Mouse (Mus musculus) intestine, embryonic 15.5 days (tissue): ENCODE results near the gene Sycp2l. TPM values are rescaled to one million over a fixed set of nuclear protein-coding genes. Genes with fewer than 3 reads are reported as not detected.

Experiments
- ATAC-seq: fragments of 200-750 bp; cut with Nextera tagmentation; 2 replicates; pipeline ENCODE4 v1.8.0; 2017; ENCODE audit warnings: moderate TSS enrichment, moderate library complexity
- H3K27ac ChIP-seq: fragments of 300-500 bp; sonication (generic); 2 replicates; pipeline ENCODE4 v1.5.1; 2015; ENCODE audit warnings: mild to moderate bottlenecking, inconsistent platforms
- H3K27me3 ChIP-seq: fragments of 300-500 bp; sonication (generic); replicated peaks from 2 replicates; pipeline ENCODE4 v1.6.1; 2015; ENCODE audit warnings: inconsistent platforms
- H3K36me3 ChIP-seq: fragments of 300-500 bp; sonication (generic); 2 replicates; pipeline ENCODE4 v1.6.1; 2015; ENCODE audit warnings: inconsistent platforms
- H3K4me1 ChIP-seq: fragments of 300-500 bp; sonication (generic); replicated peaks from 2 replicates; pipeline ENCODE4 v1.6.1; 2015; ENCODE audit warnings: inconsistent platforms
- H3K4me2 ChIP-seq: fragments of 300-500 bp; sonication (generic); replicated peaks from 2 replicates; pipeline ENCODE4 v1.6.1; 2015; ENCODE audit warnings: mild to moderate bottlenecking, inconsistent platforms
- H3K4me3 ChIP-seq: fragments of 300-500 bp; sonication (generic); replicated peaks from 2 replicates; pipeline ENCODE4 v1.5.1; 2015; ENCODE audit warnings: inconsistent platforms
- H3K9ac ChIP-seq: fragments of 300-500 bp; sonication (generic); 2 replicates; pipeline ENCODE4 v1.6.1; 2015; ENCODE audit warnings: inconsistent platforms
- H3K9me3 ChIP-seq: fragments of 300-500 bp; sonication (generic); 2 replicates; pipeline ENCODE4 v1.6.1; 2016; ENCODE audit warnings: inconsistent platforms
- WGBS: fragments of 180-500 bp; shearing (Covaris S2); methylation state at CpG from one replicate; pipeline ENCODE4 v1.1.7; 2015; 5-methylcytosine and 5-hydroxymethylcytosine counted together
- polyA plus RNA-seq: library from polyadenylated mRNA; unstranded; fragments of >200 nt; fragmentation: Nextera tagmentation; extraction: Ambion mirVana; gene quantifications from 2 replicates; pipeline ENCODE4 v1.2.1, GENCODE M21; 2015

Gene Sycp2l
- 0.13 and 0.23 TPM in 2 replicates for polyA plus RNA-seq

- no peaks in the 10 kb centered on the region for H3K9me3 ChIP-seq
- H3K4me2 ChIP-seq, result peak within 1 kb of the TSS; percentile 57
- H3K4me3 ChIP-seq, result peak within 1 kb of the TSS; percentile 28
- ATAC-seq, result peak; percentile 78
- no peaks in the 10 kb centered on the region for H3K4me1 ChIP-seq
- H3K27ac ChIP-seq, result no peak within 1 kb of the TSS
- H3K27me3 ChIP-seq, result 0 out of 2 replicates have a peak, but pooled peaks cover 4% of the 10 kb centered on the region
- WGBS, result 27% methylated on average over 14 of the region's 14 CpGs
- H3K9ac ChIP-seq, result no peak within 1 kb of the TSS
- no peaks in the 10 kb centered on the region for H3K36me3 ChIP-seq
Measured at GRCm38 (mm10) chr13:41113940-41114339, at the start of gene Sycp2l. TSS of gene Sycp2l (plus strand) at chr13:41114307.

GRCm38 (mm10) chr13:41067618-41068017 lies 46.5 kb upstream of the Sycp2l start:
- no peaks in the 10 kb centered on the region for H3K36me3 ChIP-seq
- over 99% methylated on average over 4 of the region's 4 CpGs for WGBS
- no peaks in the 10 kb centered on the region for H3K4me1 ChIP-seq
- H3K4me2 ChIP-seq, result no peak overlapping the region
- no peaks in the 10 kb centered on the region for H3K27me3 ChIP-seq
- no peak overlapping the region for H3K9ac ChIP-seq
- no peak for ATAC-seq
- H3K4me3 ChIP-seq, result no peak overlapping the region
- no peaks in the 10 kb centered on the region for H3K9me3 ChIP-seq
- H3K27ac ChIP-seq, result no peak overlapping the region

DNA sequence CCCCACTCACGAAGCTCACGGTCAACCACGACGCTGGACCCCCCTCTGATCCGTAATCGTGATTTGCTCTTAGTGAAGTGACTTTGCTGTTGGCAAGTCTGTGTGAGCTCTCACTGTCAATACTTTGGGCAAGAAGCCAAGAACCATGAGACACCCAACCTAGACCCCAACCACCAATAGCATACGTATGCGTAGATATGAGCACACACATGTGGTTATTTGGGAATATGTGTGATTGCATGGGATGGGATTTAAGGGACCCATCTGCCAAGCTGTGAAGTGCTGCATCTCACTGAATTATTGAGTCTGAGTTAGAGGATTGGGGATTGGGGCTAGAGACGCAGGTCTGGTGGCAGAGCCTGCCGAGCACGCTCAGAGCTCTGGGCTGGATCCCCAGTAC lies 42.5 kb upstream of the Sycp2l start:
- H3K9ac ChIP-seq, result no peak overlapping the region
- no peak overlapping the region for H3K4me3 ChIP-seq
- WGBS, result 87% methylated on average over 11 of the region's 11 CpGs
- H3K27ac ChIP-seq, result no peak overlapping the region
- H3K4me2 ChIP-seq, result no peak overlapping the region
- H3K4me1 ChIP-seq, result no peaks in the 10 kb centered on the region
- no peaks in the 10 kb centered on the region for H3K36me3 ChIP-seq
- no peaks in the 10 kb centered on the region for H3K27me3 ChIP-seq
- no peak for ATAC-seq
- no peaks in the 10 kb centered on the region for H3K9me3 ChIP-seq

GRCm38 (mm10) chr13:41073819-41074218 lies 40.3 kb upstream of the Sycp2l start:
- H3K9ac ChIP-seq, result no peak overlapping the region
- no peaks in the 10 kb centered on the region for H3K9me3 ChIP-seq
- no peak overlapping the region for H3K27ac ChIP-seq
- 80% methylated on average over 5 of the region's 5 CpGs for WGBS
- no peaks in the 10 kb centered on the region for H3K4me1 ChIP-seq
- ATAC-seq, result no peak
- no peak overlapping the region for H3K4me2 ChIP-seq
- 0 out of 2 replicates have a peak, but pooled peaks cover 8% of the 10 kb centered on the region for H3K27me3 ChIP-seq
- no peaks in the 10 kb centered on the region for H3K36me3 ChIP-seq
- no peak overlapping the region for H3K4me3 ChIP-seq

- WGBS, result 62% methylated on average over 9 of the region's 9 CpGs
- no peak overlapping the region for H3K9ac ChIP-seq
- H3K27ac ChIP-seq, result no peak overlapping the region
- no peak overlapping the region for H3K4me3 ChIP-seq
- no peaks in the 10 kb centered on the region for H3K36me3 ChIP-seq
- H3K4me2 ChIP-seq, result no peak overlapping the region
- no peaks in the 10 kb centered on the region for H3K4me1 ChIP-seq
- no peaks in the 10 kb centered on the region for H3K9me3 ChIP-seq
- H3K27me3 ChIP-seq, result peaks cover 14% of the 10 kb centered on the region; the same call in 1 of the 2 replicates
- ATAC-seq, result no peak
Measured at GRCm38 (mm10) chr13:41077921-41078320, 36.2 kb upstream of the Sycp2l start.

DNA sequence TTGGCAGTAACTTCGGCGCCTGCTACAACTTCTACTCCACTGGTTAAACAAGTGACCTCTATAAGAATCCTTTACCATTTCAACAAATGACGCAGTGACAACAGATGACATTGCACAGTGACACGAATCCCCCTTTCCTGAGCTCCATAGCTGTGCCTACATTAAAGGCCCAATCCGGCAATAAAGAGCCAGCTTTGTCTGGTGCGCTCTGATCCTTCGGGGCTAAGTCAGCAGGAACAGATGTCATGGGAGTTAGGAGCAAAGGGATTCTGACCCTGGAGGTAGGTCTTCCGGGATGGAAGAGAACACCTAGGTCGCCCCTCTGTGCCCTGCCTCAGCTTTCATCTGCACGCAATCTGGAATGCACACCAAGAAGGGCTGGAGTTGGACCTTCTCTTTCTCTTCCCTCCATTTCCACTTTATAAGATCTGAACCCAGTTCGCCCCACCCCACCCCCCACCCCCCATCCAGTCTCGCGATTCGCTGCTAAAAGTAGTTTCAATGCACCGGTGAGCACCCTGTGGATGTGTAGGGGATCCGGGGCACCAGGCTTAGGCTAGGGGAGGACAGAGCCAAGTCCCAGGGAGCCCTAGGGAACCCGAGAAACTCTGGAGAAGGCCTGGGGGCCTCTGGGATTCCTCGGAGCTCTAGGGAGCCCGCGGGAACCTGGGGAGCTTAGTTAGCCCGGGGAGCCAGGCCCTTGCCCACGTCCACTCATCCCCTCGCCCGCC lies 35.3 kb upstream of the Sycp2l start:
- Histone ChIP-seq H3K4me2 (peak overlapping the region; percentile 95), H3K27ac (no peak overlapping the region), H3K36me3 (no peaks in the 10 kb centered on the region), H3K27me3 (peaks cover 14% of the 10 kb centered on the region; the same call in 1 of the 2 replicates), H3K4me3 (peak overlapping the region; percentile 49), H3K9me3 (no peaks in the 10 kb centered on the region), H3K4me1 (no peaks in the 10 kb centered on the region), H3K9ac (peak overlapping the region; percentile 30)
- ATAC-seq, result peak; percentile 72; the same call in 1 of the 2 replicates
- 9% methylated on average over 24 of the region's 24 CpGs for WGBS

DNA sequence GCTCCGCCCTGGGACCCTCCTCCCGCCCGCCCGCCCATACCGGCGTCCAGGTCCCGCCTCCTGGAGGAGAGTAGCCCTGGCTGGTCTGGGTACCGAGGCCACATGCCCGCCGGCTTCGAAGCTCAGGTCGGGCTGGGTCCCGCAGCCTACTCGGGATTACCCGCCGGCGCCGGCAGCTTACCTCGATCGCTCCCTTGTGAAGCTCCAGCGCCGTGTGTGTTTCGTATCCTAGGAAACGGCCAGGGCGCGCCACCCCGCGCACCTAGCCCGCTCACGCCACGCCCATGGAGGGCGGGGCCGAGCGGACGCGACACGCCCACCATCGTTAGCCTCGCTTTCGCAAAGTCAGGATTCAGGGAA lies 34.7 kb upstream of the Sycp2l start, which contains the start of gene Mak:
Gene Mak, minus strand, starts transcription at position 286 of the 360 bp plus-strand sequence.
- H3K9me3 ChIP-seq, result no peaks in the 10 kb centered on the region

DNA sequence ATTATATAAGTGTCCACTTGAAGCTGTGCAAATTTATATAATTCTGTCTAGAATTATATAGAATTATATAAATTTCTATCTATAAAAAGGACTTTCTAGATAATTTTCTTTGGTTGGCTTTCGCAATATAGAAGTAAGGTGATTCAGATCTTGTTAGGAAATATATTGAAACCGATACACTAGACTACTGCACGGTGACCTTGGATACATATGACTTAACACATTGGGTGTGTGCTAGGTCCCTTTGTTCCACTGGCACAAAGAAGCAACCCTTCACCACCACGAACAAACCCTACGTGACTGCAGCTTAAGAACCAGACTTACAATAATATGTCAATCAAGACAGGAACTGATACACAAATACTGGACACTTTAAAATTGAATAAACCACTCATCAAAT lies 34.2 kb upstream of the Sycp2l start:
- Histone ChIP-seq H3K27me3 (peaks cover 14% of the 10 kb centered on the region; the same call in 1 of the 2 replicates), H3K9ac (no peak overlapping the region), H3K36me3 (no peaks in the 10 kb centered on the region), H3K27ac (no peak overlapping the region), H3K4me1 (no peaks in the 10 kb centered on the region), H3K9me3 (no peaks in the 10 kb centered on the region), H3K4me3 (no peak overlapping the region), H3K4me2 (no peak overlapping the region; the same call in 1 of the 2 replicates)
- peak; percentile 37; the same call in 1 of the 2 replicates for ATAC-seq
- 54% methylated on average over 5 of the region's 5 CpGs for WGBS

More for the DNA sequence above, 34.7 kb upstream of the Sycp2l start, which contains the start of gene Mak:
- Histone ChIP-seq H3K9ac (peak within 1 kb of the TSS; percentile 30), H3K4me3 (peak within 1 kb of the TSS; percentile 49), H3K4me1 (no peaks in the 10 kb centered on the region), H3K27ac (no peak within 1 kb of the TSS), H3K36me3 (no peaks in the 10 kb centered on the region), H3K27me3 (peaks cover 14% of the 10 kb centered on the region; the same call in 1 of the 2 replicates), H3K4me2 (peak within 1 kb of the TSS; percentile 95)
- under 1% methylated on average over 37 of the region's 40 CpGs for WGBS
- peak; percentile 98 for ATAC-seq

- 92% methylated on average over 6 of the region's 6 CpGs for WGBS
- Histone ChIP-seq H3K9me3 (no peaks in the 10 kb centered on the region), H3K27me3 (peaks cover 14% of the 10 kb centered on the region; the same call in 1 of the 2 replicates), H3K4me3 (no peak overlapping the region), H3K4me1 (no peaks in the 10 kb centered on the region), H3K27ac (no peak overlapping the region), H3K36me3 (no peaks in the 10 kb centered on the region), H3K4me2 (no peak overlapping the region), H3K9ac (no peak overlapping the region)
- no peak for ATAC-seq
Measured at GRCm38 (mm10) chr13:41080700-41081099, 33.4 kb upstream of the Sycp2l start.

DNA sequence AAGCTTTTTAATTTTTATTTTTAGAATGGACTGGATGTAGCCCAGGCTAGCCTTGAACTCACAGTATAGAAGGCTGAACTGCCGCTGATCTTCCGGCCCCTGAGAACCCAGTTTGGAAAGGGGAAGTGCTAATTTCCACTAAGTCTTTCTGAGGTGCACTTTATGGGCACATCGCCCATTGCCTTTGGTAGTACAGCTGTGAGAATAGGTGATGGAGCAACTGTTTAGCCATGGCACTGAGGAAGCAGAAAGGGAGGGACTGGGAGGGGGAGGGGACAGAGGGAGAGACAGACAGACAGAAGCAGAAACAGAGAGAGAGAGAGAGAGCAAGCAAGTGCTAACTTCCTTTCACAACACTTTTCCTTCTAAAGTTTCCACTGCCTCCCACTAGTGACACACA lies 29.6 kb upstream of the Sycp2l start:
- H3K36me3 ChIP-seq, result no peaks in the 10 kb centered on the region
- WGBS, result 83% methylated on average over 3 of the region's 3 CpGs
- H3K4me2 ChIP-seq, result no peak overlapping the region
- H3K9ac ChIP-seq, result no peak overlapping the region
- H3K27ac ChIP-seq, result no peak overlapping the region
- no peak for ATAC-seq
- H3K9me3 ChIP-seq, result no peaks in the 10 kb centered on the region
- H3K27me3 ChIP-seq, result no peaks in the 10 kb centered on the region
- no peak overlapping the region for H3K4me3 ChIP-seq
- no peaks in the 10 kb centered on the region for H3K4me1 ChIP-seq

- Histone ChIP-seq H3K27me3 (no peaks in the 10 kb centered on the region), H3K9me3 (no peaks in the 10 kb centered on the region), H3K36me3 (no peaks in the 10 kb centered on the region), H3K27ac (no peak overlapping the region), H3K4me1 (no peaks in the 10 kb centered on the region), H3K4me3 (no peak overlapping the region), H3K9ac (no peak overlapping the region), H3K4me2 (no peak overlapping the region)
- no peak for ATAC-seq
- 15% methylated on average over 2 of the region's 2 CpGs for WGBS
Measured at GRCm38 (mm10) chr13:41085140-41085539, 29.0 kb upstream of the Sycp2l start.

- H3K4me1 ChIP-seq, result no peaks in the 10 kb centered on the region; the same call in 1 of the 2 replicates
- no peak overlapping the region for H3K4me2 ChIP-seq
- no peaks in the 10 kb centered on the region for H3K9me3 ChIP-seq
- no peaks in the 10 kb centered on the region for H3K27me3 ChIP-seq
- ATAC-seq, result no peak
- no peaks in the 10 kb centered on the region for H3K36me3 ChIP-seq
- no peak overlapping the region for H3K27ac ChIP-seq
- no peak overlapping the region for H3K9ac ChIP-seq
- no peak overlapping the region for H3K4me3 ChIP-seq
Measured at GRCm38 (mm10) chr13:41088746-41089145, 25.4 kb upstream of the Sycp2l start.

DNA sequence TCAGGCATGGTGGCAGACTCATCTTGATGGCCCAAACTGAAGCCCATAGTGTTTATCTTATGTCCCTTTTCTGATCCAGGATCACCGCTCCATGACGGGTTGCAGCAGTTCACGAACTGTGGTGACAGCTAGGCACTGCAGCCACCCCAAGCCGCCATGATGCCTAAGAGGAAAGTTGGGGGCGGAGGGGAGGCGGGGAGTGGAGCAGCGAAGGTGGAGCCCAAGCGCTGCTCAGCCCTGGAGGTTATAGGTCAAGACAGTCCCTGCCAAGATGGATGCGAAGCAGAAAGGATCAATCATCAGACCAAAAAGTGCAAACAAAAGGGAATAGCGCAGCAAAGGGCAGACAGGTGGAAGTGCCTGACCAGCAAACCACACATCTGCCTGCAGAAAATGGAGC lies 22.8 kb upstream of the Sycp2l start:
- Histone ChIP-seq H3K27ac (no peak overlapping the region), H3K4me1 (no peaks in the 10 kb centered on the region; the same call in 1 of the 2 replicates), H3K9ac (no peak overlapping the region), H3K36me3 (no peaks in the 10 kb centered on the region), H3K27me3 (no peaks in the 10 kb centered on the region), H3K4me3 (no peak overlapping the region), H3K9me3 (no peaks in the 10 kb centered on the region), H3K4me2 (no peak overlapping the region)
- WGBS, result 28% methylated on average over 10 of the region's 10 CpGs
- no peak for ATAC-seq
